Mouse (Mus musculus) liver, embryonic 14.5 days (tissue): Measurements from ENCODE around the gene Taf6l.

Experiments
- CTCF ChIP-seq: IDR thresholded peaks from 2 replicates; pipeline ENCODE4 v1.5.1; 2016; ENCODE audit warnings: antibody characterized with exemption, low read depth, control low read depth
- EP300 ChIP-seq: IDR thresholded peaks from 2 replicates; pipeline ENCODE4 v1.6.1; 2016; ENCODE audit warnings: antibody characterized with exemption, low read depth

GRCm38 (mm10) chr19:8774951-8775421 is 11.2 kb downstream of the Taf6l start:
- TF ChIP-seq CTCF (no peak; the same call in 1 of the 2 replicates), EP300 (no peak)
